Mouse (Mus musculus): Measurements from ENCODE around the gene Prkaa1.

Gene Prkaa1

GRCm38 (mm10) chr15:5143361-5144020 lies at the start of gene Prkaa1:
TSS of gene Prkaa1 (plus strand) at chr15:5143861.
- DNase-seq (ENCODE audit: extremely low read depth, low read depth): no peak

- DNase-seq (ENCODE audit: extremely low read depth, low read depth): no peak
Observed at GRCm38 (mm10) chr15:5095534-5096301, 47.9 kb upstream of the Prkaa1 start.

- DNase-seq (ENCODE audit: extremely low read depth, low read depth): no peak
Observed at GRCm38 (mm10) chr15:5097376-5097775, 46.3 kb upstream of the Prkaa1 start.

- no peak for DNase-seq (ENCODE audit: extremely low read depth, low read depth)
Observed at GRCm38 (mm10) chr15:5102312-5102711, 41.3 kb upstream of the Prkaa1 start.

- DNase-seq (ENCODE audit: extremely low read depth, low read depth): no peak
Observed at GRCm38 (mm10) chr15:5105891-5106290, 37.8 kb upstream of the Prkaa1 start.

GRCm38 (mm10) chr15:5106293-5106692 lies 37.4 kb upstream of the Prkaa1 start:
- DNase-seq (ENCODE audit: extremely low read depth, low read depth): no peak

- DNase-seq (ENCODE audit: extremely low read depth, low read depth): no peak
Observed at GRCm38 (mm10) chr15:5107686-5108654, 35.7 kb upstream of the Prkaa1 start, which contains the start of gene Card6. TSS of gene Card6 (minus strand) at chr15:5108539.

- DNase-seq (ENCODE audit: extremely low read depth, low read depth): no peak
Observed at GRCm38 (mm10) chr15:5108655-5109040, 35.0 kb upstream of the Prkaa1 start.

- no peak for DNase-seq (ENCODE audit: extremely low read depth, low read depth)
Observed at GRCm38 (mm10) chr15:5112651-5113050, 31.0 kb upstream of the Prkaa1 start.

- DNase-seq (ENCODE audit: extremely low read depth, low read depth): no peak
Observed at GRCm38 (mm10) chr15:5115173-5115572, 28.5 kb upstream of the Prkaa1 start.

- peak; percentile 93 for DNase-seq (ENCODE audit: extremely low read depth, low read depth)
Observed at GRCm38 (mm10) chr15:5116270-5117030, 27.2 kb upstream of the Prkaa1 start, which contains the start of gene Rpl37. TSS of gene Rpl37 (plus strand) at chr15:5116645.

GRCm38 (mm10) chr15:5117031-5117601 lies 26.5 kb upstream of the Prkaa1 start:
- DNase-seq (ENCODE audit: extremely low read depth, low read depth): no peak

- no peak for DNase-seq (ENCODE audit: extremely low read depth, low read depth)
Observed at GRCm38 (mm10) chr15:5118626-5119025, 25.0 kb upstream of the Prkaa1 start.

- no peak for DNase-seq (ENCODE audit: extremely low read depth, low read depth)
Observed at GRCm38 (mm10) chr15:5119192-5119591, 24.5 kb upstream of the Prkaa1 start.

- no peak for DNase-seq (ENCODE audit: extremely low read depth, low read depth)
Observed at GRCm38 (mm10) chr15:5119707-5120106, 24.0 kb upstream of the Prkaa1 start.

- no peak for DNase-seq (ENCODE audit: extremely low read depth, low read depth)
Observed at GRCm38 (mm10) chr15:5121535-5122313, 21.9 kb upstream of the Prkaa1 start.

- no peak for DNase-seq (ENCODE audit: extremely low read depth, low read depth)
Observed at GRCm38 (mm10) chr15:5126456-5126855, 17.2 kb upstream of the Prkaa1 start.

GRCm38 (mm10) chr15:5127487-5127886 lies 16.2 kb upstream of the Prkaa1 start:
- DNase-seq (ENCODE audit: extremely low read depth, low read depth): no peak

GRCm38 (mm10) chr15:5128176-5128940 lies 15.3 kb upstream of the Prkaa1 start:
- peak; percentile 70 for DNase-seq (ENCODE audit: extremely low read depth, low read depth)

Data from MEL-GATA-1-ER (cell line).